Mouse (Mus musculus): Measurements from ENCODE around the gene Krt33a.

Krt33a gene

DNA sequence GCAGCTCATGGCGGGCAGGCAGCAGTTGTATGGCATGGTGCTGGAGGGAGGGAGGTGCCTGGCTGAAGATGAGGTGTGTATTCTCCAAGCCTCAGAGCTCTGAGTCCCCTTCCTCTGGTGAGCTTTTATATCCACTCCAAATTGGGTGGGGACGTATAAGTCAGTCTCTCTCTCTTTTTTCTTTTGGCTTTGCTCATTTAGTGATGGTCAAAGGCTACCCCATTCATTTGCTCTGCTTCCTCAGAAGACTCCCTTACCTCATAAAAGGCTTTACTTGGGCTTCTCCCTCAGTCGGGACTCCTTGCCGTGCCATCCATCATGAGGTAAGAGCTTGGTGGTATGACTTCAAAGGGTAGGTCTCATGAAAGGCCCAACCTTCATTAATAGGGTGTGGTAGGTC lies at the start of gene Krt33a:
Krt33a (minus strand) TSS at position 101 of the 400 bp plus-strand sequence.
- DNase-seq (ENCODE audit: low spot score in 2 of 2): no peak

GRCm38 (mm10) chr11:100058875-100059274 lies 42.9 kb upstream of the Krt33a start:
- DNase-seq (ENCODE audit: low spot score in 2 of 2): no peak

DNA sequence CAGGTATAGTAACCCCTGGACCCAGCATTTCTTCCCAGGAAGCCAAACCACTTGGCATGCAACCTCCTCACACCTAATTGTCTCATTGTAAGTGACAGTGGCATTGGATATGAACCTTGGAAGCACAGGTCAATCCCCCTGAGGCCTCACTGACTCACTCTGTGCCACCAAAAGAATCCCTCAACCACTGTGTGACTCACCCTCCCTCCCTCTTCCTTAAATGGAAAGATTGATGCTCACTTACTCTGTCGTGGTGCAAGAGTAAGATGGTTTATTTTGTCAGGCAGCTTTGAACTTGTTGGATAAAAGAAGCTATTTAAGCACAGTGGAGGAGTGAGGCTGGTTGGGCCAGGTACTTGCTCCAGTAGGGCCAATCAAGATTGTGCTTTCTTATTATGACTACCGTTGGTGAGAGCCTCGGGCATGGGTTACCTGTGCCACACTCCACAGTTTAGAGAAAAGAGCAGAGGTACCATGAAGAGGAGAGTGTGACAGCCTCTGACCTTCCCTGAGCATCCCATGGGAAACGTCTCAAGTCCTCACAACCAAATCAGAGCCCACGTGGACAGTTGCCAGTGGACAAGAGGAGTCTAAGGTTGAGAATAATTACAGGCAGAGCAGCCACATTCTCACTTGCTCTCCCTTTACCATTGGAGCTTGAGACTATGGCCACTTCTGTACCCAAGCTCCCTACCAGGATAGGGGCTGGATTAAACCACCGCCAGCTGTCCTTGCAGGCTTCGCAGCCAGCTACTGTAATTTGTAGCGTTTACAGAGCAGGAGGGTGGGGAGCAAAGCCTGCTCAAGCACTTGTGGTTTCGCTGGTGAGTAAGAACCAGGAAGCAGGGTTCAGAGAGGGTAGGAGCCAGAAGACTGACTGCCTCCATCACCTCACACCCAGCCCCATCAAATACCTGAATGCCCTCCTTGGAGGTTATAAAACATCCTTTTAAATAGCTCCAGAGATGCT lies 40.0 kb upstream of the Krt33a start:
- DNase-seq (ENCODE audit: low spot score in 2 of 2): no peak

DNA sequence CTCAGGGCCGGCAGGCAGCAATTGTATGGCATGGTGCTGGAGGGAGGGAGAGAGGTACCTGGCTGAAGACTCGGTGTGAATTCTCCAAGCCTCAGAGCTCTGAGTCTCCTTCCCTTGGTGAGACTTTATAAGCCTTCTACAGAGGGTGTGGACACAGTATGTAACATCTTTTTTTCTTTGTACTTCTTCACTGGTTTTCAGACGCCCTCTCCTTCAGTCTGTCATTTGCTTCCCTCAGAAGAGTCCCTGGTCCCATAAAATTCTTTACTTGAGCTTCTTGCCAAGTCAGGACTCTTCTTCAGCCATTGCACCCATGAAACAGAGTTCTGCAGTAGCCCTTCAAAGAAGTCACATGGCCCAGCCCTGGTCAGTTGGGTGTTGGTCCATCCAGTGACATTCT lies 34.4 kb upstream of the Krt33a start, which contains the start of gene Krt31:
Krt31 (minus strand) TSS at position 101 of the 400 bp plus-strand sequence.
- no peak for DNase-seq (ENCODE audit: low spot score in 2 of 2)

DNA sequence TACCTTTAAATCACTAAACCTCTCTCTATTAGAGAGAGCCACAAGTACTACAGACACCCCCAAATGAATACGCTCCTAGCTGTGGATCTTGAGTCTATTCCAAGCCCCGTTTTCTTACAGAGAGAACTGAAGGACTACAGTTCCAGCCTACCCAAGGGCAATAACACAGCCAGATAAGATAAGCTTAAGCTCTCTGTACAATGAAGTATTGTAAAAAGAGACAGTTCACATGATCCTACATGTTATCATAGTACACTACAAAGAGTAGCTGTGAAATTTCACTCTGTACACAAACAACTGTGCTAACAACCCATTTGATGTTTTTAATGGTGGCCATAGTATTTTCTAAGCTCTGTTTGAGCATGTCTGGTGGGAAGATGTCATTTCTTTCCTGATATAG lies 31.2 kb upstream of the Krt33a start:
- no peak for DNase-seq (ENCODE audit: low spot score in 2 of 2)

- DNase-seq (ENCODE audit: low spot score in 2 of 2): no peak
Measured at GRCm38 (mm10) chr11:100046303-100046866, 30.4 kb upstream of the Krt33a start.

- DNase-seq (ENCODE audit: low spot score in 2 of 2): no peak
Measured at GRCm38 (mm10) chr11:100041454-100041853, 25.4 kb upstream of the Krt33a start, which contains the start of gene Krt34. Gene Krt34, minus strand, starts transcription at chr11:100041554.

GRCm38 (mm10) chr11:100029768-100030167 lies 13.8 kb upstream of the Krt33a start, which contains the start of gene Krt33b:
Gene Krt33b, minus strand, starts transcription at chr11:100029868.
- no peak for DNase-seq (ENCODE audit: low spot score in 2 of 2)

- DNase-seq (ENCODE audit: low spot score in 2 of 2): no peak
Measured at GRCm38 (mm10) chr11:100021438-100021837, 5.4 kb upstream of the Krt33a start.

DNA sequence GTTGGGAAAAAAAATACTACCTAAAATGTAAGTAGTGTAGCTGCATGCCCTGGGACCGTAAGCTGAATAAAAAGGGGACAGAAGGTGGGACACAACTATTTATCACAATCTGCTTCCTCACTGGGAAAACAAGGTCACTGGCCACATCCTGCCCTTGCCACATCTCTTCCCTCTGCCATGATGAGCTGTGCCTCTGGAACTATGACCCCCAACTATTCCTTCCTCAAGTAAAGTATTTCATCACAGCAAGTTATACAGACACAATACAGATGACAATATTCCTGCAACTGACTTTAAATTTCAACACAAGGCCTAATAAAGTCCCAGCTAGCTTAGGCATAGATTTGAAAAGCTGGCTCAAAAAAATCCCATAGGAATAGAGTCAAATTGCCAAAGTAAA lies 3.5 kb upstream of the Krt33a start:
- no peak for DNase-seq (ENCODE audit: low spot score in 2 of 2)

- DNase-seq (ENCODE audit: low spot score in 2 of 2): no peak
Measured at GRCm38 (mm10) chr11:100013691-100014171, 2.3 kb downstream of the Krt33a start.

DNA sequence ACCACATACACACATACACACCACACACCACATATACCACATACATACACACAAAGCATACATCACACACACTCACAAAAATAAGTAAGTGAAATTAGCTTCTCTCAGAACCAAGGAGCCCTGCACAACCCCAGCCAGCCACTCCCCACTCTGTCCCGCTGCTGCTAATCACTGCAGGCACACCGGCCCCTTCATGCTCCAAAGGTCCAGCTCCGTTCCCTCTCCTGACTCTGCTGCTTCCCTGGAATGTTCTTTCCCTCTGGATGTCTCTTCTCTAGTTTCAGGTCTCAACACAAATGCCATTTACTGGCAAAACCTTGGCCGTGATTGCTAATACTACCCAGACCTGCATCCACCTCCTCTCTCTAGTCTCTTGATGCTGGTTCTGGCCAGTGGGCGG lies 5.3 kb downstream of the Krt33a start:
- DNase-seq (ENCODE audit: low spot score in 2 of 2): no peak

- peak in 1 of 2 experiments; percentile 39 for DNase-seq (ENCODE audit: low spot score in 2 of 2)
Measured at GRCm38 (mm10) chr11:100008336-100008735, 7.7 kb downstream of the Krt33a start.

DNA sequence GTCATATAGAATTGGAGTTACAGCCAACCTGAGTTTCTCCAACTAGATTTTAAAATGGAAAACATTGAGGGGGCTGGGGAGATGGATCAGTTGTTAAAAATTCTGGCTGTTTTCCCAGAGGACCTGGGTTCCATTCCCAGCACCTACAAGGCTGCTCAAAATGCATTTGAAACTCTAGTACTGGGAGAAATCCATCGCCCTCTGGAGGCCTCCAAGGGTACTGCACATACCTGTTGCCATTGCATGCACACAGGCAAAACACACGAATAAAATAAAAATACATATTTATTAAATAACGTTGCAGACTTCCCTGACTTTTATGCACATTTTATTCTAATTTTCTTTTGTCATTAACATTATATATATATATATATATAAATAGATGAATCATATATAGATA lies 9.4 kb downstream of the Krt33a start:
- DNase-seq (ENCODE audit: low spot score in 2 of 2): no peak

DNA sequence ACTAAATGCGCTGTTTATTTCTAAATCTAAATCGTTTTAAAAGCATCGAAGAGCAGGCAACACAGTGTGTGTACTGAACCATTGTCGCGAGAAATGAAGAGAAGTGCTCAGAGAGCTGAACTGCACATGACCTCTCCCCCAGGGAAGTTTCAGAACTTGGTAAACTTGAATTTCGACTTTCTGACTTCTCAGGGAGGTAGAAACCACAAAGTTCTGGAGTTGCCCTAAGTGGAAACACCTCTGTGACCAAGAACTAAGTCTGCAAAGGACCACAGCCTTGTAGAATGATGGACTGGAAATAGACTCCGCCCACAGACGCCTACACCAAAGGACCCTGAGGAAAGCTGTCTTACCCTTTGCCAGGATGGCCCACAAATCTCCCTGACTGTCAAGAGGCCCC lies 10.1 kb downstream of the Krt33a start:
- no peak for DNase-seq (ENCODE audit: low spot score in 2 of 2)

DNA sequence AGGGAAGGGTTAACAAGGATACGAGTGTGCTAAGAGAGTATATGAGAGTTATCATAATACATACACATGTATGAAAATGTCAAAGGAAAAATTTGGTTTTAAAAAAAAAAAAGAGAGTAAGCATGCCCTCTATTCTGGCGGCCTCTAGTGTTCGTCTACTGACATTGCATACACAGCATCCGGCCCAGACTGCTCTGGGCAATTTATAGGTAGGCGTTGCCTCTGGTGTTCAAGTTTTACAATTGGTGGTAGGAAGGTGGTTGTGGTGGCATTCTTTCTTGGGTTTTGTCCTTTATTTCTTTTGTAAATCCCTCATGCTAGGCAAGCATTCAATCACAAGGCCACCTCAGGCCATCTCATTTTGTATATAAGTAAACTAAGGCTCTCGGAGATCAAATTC lies 11.2 kb downstream of the Krt33a start:
- DNase-seq (ENCODE audit: low spot score in 2 of 2): peak in 1 of 2 experiments; percentile 76

DNA sequence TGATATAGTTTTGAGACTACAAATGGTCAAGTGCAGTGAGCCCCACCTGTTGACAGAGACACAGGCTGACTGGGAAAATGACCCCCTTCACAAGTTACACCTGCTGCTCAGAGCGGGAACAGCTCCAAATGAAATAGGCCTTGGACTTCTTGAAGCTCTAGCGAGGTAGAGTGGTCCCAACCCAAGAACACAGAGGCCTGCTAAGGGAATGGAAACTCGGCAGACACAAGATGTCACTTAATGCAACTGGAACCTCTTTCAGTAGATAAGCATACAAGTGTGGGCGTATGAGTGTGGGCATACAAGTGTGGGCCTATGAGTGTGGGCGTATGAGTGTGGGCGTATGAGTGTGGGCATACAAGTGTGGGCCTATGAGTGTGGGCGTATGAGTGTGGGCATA lies 16.9 kb downstream of the Krt33a start:
- DNase-seq (ENCODE audit: low spot score in 2 of 2): no peak

DNA sequence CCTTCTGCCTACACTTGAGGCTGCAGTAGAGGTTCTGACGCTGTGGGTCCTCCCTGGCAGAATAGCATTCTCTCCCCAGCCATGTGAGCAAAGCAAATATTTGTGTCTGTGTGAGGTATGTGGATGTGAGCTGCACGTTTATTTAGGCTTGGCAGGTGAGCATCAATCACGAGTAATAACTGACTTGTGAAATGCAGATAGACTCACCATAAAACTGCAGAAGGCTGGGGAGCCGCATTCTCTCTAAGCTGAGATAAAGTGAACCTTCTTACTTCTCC lies 21.7 kb downstream of the Krt33a start:
- no peak for DNase-seq (ENCODE audit: low spot score in 2 of 2)

- DNase-seq (ENCODE audit: low spot score in 2 of 2): no peak
Measured at GRCm38 (mm10) chr11:99993620-99994383, 22.2 kb downstream of the Krt33a start, which contains the start of gene Krtap17-1. Gene Krtap17-1, minus strand, starts transcription at chr11:99993994.

GRCm38 (mm10) chr11:99990571-99990970 lies 25.4 kb downstream of the Krt33a start:
- DNase-seq (ENCODE audit: low spot score in 2 of 2): no peak

GRCm38 (mm10) chr11:99989881-99990405 lies 26.1 kb downstream of the Krt33a start:
- no peak for DNase-seq (ENCODE audit: low spot score in 2 of 2)

- DNase-seq (ENCODE audit: low spot score in 2 of 2): no peak
Measured at GRCm38 (mm10) chr11:99988530-99988929, 27.5 kb downstream of the Krt33a start.
